Mouse (Mus musculus): Measurements from ENCODE around the gene Dzip1l. TPM values are rescaled to one million over a fixed set of nuclear protein-coding genes. Genes with fewer than 3 reads are reported as not detected.
A peak's percentile ranks its signal among the peaks of the same experiment; 100 is the strongest.

The Dzip1l gene
- polyA plus RNA-seq, 1 experiment from 2014 or later, result 7.2 TPM

DNA sequence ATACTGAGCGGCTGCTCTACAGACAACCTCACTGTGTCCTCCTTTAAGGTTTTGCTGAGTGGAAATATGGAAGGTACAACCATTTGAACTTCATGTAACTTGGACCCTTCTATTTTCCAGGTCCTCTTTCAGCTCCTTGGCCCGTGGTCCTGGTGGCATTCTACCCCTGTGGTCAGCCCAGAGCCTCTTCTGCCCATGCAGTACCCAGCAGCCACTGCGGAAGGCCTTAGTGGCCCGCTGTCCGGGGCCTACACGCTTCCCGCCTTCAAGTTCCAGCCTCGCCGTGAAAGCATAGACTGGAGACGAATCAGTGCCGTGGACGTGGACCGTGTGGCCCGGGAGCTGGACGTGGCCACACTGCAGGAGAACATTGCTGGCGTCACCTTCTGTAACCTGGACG, 7.9 kb downstream of the Dzip1l start:
- Histone ChIP-seq H3K9ac (ENCODE audit: low read length) (no peak overlapping the region), H3K36me3 (ENCODE audit: control insufficient read depth, insufficient read depth, low read length) (peaks cover 35% of the 10 kb centered on the region), H3K27ac (ENCODE audit: low read depth, low read length) (no peak overlapping the region), H3K9me3 (replicated peaks; ENCODE audit: control insufficient read depth, low read length) (no peaks in the 10 kb centered on the region), H3K4me1 (ENCODE audit: control insufficient read depth, insufficient read depth, low read length) (peaks cover 4% of the 10 kb centered on the region), H3K27me3 (replicated peaks; ENCODE audit: control insufficient read depth, insufficient read depth, low read length) (no peaks in the 10 kb centered on the region), H3K4me2 (ENCODE audit: low read length) (no peak overlapping the region), H3K4me3 (ENCODE audit: low read depth, low read length) (no peak overlapping the region)
- DNase-seq (ENCODE audit: low spot score), result no peak
- no peak for ATAC-seq
- WGBS, result 96% methylated on average over 17 of the region's 17 CpGs

DNA sequence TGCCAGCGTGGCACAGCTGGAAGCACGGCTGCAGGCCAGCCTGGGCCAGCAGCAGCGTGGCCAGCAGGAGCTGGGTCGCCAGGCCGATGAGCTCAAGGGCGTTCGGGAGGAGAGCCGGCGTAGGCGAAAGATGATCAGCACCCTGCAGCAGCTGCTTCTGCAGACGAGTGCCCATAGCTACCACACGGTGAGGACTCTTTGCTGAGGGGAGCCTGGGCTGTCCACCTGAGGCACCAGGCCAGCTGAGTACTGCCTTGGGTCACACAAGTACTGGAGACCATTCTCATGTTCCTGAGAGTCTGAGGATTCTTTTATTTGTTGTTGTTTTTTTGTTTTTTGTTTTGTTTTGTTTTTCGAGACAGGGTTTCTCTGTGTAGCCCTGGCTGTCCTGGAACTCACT, 8.4 kb downstream of the Dzip1l start:
- ATAC-seq (no peak), DNase-seq (ENCODE audit: low spot score) (no peak)
- H3K9me3 ChIP-seq (replicated peaks; ENCODE audit: control insufficient read depth, low read length), result no peaks in the 10 kb centered on the region
- H3K27me3 ChIP-seq (replicated peaks; ENCODE audit: control insufficient read depth, insufficient read depth, low read length), result no peaks in the 10 kb centered on the region
- no peak overlapping the region for H3K9ac ChIP-seq (ENCODE audit: low read length)
- WGBS, result 94% methylated on average over 13 of the region's 13 CpGs
- no peak overlapping the region for H3K27ac ChIP-seq (ENCODE audit: low read depth, low read length)
- H3K4me2 ChIP-seq (ENCODE audit: low read length), result no peak overlapping the region
- H3K4me3 ChIP-seq (ENCODE audit: low read depth, low read length), result no peak overlapping the region
- H3K36me3 ChIP-seq (ENCODE audit: control insufficient read depth, insufficient read depth, low read length), result peaks cover 35% of the 10 kb centered on the region
- no peaks in the 10 kb centered on the region for H3K4me1 ChIP-seq (ENCODE audit: control insufficient read depth, insufficient read depth, low read length)

DNA sequence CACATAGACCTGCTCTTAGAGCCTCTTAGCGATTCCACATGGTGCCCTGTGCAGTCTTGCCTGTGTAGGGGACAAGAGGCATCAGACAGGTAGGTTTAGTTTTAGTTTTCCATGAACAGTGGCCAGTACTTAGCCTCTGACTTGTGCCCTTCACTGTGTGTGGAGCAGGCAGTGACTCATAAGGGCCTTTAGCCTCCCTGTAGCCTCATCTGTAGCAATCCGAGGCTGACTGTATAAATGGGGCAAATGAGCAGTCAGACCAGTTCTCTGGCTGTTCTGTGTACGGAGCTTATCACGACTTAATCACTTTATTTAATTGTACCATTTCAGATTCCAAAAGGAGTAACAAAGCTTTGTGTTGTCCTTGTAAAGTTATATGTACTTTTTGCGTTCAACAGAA, 10.7 kb downstream of the Dzip1l start:
- Histone ChIP-seq H3K4me3 (ENCODE audit: low read depth, low read length) (no peak overlapping the region), H3K4me1 (ENCODE audit: control insufficient read depth, insufficient read depth, low read length) (no peaks in the 10 kb centered on the region), H3K9ac (ENCODE audit: low read length) (no peak overlapping the region), H3K27ac (ENCODE audit: low read depth, low read length) (no peak overlapping the region), H3K27me3 (replicated peaks; ENCODE audit: control insufficient read depth, insufficient read depth, low read length) (no peaks in the 10 kb centered on the region), H3K9me3 (replicated peaks; ENCODE audit: control insufficient read depth, low read length) (no peaks in the 10 kb centered on the region), H3K4me2 (ENCODE audit: low read length) (no peak overlapping the region), H3K36me3 (ENCODE audit: control insufficient read depth, insufficient read depth, low read length) (peaks cover 44% of the 10 kb centered on the region)
- ATAC-seq, result no peak
- no peak for DNase-seq (ENCODE audit: low spot score)
- 85% methylated on average over 5 of the region's 5 CpGs for WGBS

DNA sequence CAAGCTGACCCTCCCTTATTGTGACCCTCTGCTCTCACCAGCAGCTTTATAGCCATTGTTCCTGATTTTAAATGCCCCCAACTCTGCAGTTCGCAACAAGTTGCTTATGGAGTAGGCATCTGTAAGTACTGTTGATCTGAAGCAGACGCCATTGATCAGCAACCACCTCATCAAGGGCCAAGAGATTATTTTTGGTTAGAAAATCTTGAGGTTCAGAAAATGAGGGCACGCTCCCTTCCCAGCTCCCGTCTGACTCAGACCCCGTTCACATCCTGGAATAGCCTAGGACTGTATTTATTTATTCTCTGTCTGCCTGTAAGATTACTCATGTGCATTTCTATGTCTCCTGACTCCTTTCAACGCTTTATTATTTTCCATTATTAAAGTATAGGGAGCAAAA, 16.1 kb downstream of the Dzip1l start:
- H3K27ac ChIP-seq (ENCODE audit: low read depth, low read length), result no peak overlapping the region
- H3K4me1 ChIP-seq (ENCODE audit: control insufficient read depth, insufficient read depth, low read length), result no peaks in the 10 kb centered on the region
- no peak overlapping the region for H3K4me2 ChIP-seq (ENCODE audit: low read length)
- ATAC-seq (no peak), DNase-seq (ENCODE audit: low spot score) (no peak)
- peaks cover 55% of the 10 kb centered on the region for H3K36me3 ChIP-seq (ENCODE audit: control insufficient read depth, insufficient read depth, low read length)
- no peak overlapping the region for H3K9ac ChIP-seq (ENCODE audit: low read length)
- H3K27me3 ChIP-seq (replicated peaks; ENCODE audit: control insufficient read depth, insufficient read depth, low read length), result no peaks in the 10 kb centered on the region
- no peak overlapping the region for H3K4me3 ChIP-seq (ENCODE audit: low read depth, low read length)
- H3K9me3 ChIP-seq (replicated peaks; ENCODE audit: control insufficient read depth, low read length), result no peaks in the 10 kb centered on the region
- 91% methylated on average over 6 of the region's 6 CpGs for WGBS

DNA sequence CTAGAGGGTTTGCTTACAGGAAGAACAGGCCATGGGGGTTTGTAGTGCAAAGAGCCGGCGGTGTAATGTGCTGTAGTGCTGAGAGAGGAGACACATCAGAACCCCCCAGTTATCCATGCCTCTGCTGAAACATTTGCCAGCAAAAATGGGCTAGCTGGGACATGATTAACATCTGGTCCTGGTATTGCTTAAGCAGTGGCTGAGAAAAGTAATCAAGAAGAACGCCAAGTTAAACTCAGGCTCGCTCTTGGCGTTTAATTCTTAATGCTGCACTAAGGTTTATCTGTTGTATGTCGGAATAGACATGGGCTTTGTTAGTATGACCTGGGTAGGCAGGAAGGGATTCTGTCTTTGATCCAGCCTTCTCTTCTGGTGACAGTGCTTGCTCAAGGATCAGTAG, 16.8 kb downstream of the Dzip1l start:
- Histone ChIP-seq H3K9me3 (replicated peaks; ENCODE audit: control insufficient read depth, low read length) (no peaks in the 10 kb centered on the region), H3K27me3 (replicated peaks; ENCODE audit: control insufficient read depth, insufficient read depth, low read length) (no peaks in the 10 kb centered on the region), H3K4me1 (ENCODE audit: control insufficient read depth, insufficient read depth, low read length) (no peaks in the 10 kb centered on the region), H3K27ac (ENCODE audit: low read depth, low read length) (no peak overlapping the region), H3K4me3 (ENCODE audit: low read depth, low read length) (no peak overlapping the region), H3K36me3 (ENCODE audit: control insufficient read depth, insufficient read depth, low read length) (peaks cover 58% of the 10 kb centered on the region), H3K4me2 (ENCODE audit: low read length) (no peak overlapping the region), H3K9ac (ENCODE audit: low read length) (no peak overlapping the region)
- 96% methylated on average over 6 of the region's 6 CpGs for WGBS
- ATAC-seq (no peak), DNase-seq (ENCODE audit: low spot score) (no peak)

DNA sequence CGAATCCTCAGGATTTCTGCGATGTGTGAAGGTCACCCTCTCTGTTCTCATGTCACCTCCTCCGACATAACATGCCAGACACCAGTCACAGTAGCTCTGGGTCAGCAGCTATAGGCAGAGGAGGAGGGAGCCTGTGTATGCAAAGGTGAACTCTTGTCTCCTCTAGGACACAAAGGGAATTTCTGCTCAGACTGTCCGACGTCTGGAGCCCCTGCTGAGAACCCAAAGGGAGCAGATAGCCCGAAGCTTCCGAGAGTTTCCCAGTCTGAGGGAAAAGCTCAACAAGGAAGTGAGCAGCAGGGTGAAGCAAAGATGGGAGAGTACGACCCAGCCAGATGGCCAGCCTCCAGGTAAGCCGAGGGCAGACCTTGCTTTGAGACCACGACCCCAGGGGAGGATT, 31.5 kb downstream of the Dzip1l start:
- no peaks in the 10 kb centered on the region for H3K9me3 ChIP-seq (replicated peaks; ENCODE audit: control insufficient read depth, low read length)
- no peak overlapping the region for H3K27ac ChIP-seq (ENCODE audit: low read depth, low read length)
- 77% methylated on average over 10 of the region's 10 CpGs for WGBS
- no peak for DNase-seq (ENCODE audit: low spot score)
- no peak overlapping the region for H3K9ac ChIP-seq (ENCODE audit: low read length)
- no peaks in the 10 kb centered on the region for H3K4me1 ChIP-seq (ENCODE audit: control insufficient read depth, insufficient read depth, low read length)
- H3K36me3 ChIP-seq (ENCODE audit: control insufficient read depth, insufficient read depth, low read length), result peaks cover 36% of the 10 kb centered on the region
- ATAC-seq, result no peak
- no peak overlapping the region for H3K4me3 ChIP-seq (ENCODE audit: low read depth, low read length)
- no peak overlapping the region for H3K4me2 ChIP-seq (ENCODE audit: low read length)
- H3K27me3 ChIP-seq (replicated peaks; ENCODE audit: control insufficient read depth, insufficient read depth, low read length), result no peaks in the 10 kb centered on the region

DNA sequence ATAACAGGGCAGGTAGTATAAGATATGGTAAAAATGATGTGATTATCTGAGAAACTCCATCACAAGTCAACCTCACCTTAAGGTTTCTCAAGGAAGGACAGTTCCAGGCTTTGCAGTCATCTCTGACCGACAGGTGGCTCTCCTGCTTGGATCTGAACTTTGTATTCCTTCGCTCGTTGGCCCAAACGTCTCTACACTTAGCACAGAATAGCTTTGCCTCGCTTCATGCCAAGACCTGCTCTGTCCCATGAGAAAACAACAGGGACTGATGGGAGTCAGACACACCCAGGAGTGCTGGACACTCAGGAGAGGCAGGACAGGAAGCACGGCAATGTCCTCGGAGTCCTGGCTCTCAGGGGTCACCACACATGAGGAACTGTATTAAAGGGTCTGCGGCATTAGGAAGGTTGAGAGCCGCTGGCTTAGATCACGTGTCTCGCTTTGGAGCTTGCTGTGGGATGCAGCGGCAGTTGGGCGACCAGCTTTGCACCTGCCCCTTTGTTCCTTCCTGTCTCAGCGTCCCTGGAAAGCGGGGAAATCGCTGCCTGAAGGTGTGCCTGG, 32.4 kb downstream of the Dzip1l start:
- DNase-seq (ENCODE audit: low spot score), result no peak
- H3K27me3 ChIP-seq (replicated peaks; ENCODE audit: control insufficient read depth, insufficient read depth, low read length), result no peaks in the 10 kb centered on the region
- no peaks in the 10 kb centered on the region for H3K4me1 ChIP-seq (ENCODE audit: control insufficient read depth, insufficient read depth, low read length)
- H3K9me3 ChIP-seq (replicated peaks; ENCODE audit: control insufficient read depth, low read length), result no peaks in the 10 kb centered on the region
- H3K36me3 ChIP-seq (ENCODE audit: control insufficient read depth, insufficient read depth, low read length), result peaks cover 31% of the 10 kb centered on the region
- H3K9ac ChIP-seq (ENCODE audit: low read length), result no peak overlapping the region
- no peak overlapping the region for H3K4me3 ChIP-seq (ENCODE audit: low read depth, low read length)
- no peak overlapping the region for H3K27ac ChIP-seq (ENCODE audit: low read depth, low read length)
- 0 out of 2 replicates have a peak, but pooled peaks have one; percentile 18 for ATAC-seq
- H3K4me2 ChIP-seq (ENCODE audit: low read length), result no peak overlapping the region
- WGBS, result 81% methylated on average over 16 of the region's 16 CpGs

DNA sequence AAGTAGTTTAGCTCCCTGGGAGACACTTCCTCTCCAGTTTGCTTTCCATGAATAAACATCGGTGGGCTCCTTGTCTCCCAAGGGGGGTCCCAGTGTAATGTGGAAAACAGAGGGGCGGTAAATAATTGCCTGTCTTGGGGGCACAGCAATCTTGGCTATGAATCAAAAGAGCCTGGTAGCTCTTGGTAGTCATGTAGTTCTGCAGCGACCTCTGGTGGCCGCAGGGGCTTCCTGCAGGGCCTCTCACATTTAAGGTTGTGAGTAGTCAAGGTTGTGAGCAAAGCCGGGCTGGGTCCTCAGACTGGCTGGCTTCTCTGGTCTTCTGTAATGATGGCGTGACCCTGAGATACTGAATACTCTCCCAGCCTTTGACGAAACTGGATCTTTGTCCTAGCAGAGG, 33.1 kb downstream of the Dzip1l start:
- Histone ChIP-seq H3K4me1 (ENCODE audit: control insufficient read depth, insufficient read depth, low read length) (no peaks in the 10 kb centered on the region), H3K27ac (ENCODE audit: low read depth, low read length) (no peak overlapping the region), H3K9ac (ENCODE audit: low read length) (no peak overlapping the region), H3K36me3 (ENCODE audit: control insufficient read depth, insufficient read depth, low read length) (peaks cover 36% of the 10 kb centered on the region), H3K4me2 (ENCODE audit: low read length) (no peak overlapping the region), H3K4me3 (ENCODE audit: low read depth, low read length) (no peak overlapping the region), H3K9me3 (replicated peaks; ENCODE audit: control insufficient read depth, low read length) (no peaks in the 10 kb centered on the region), H3K27me3 (replicated peaks; ENCODE audit: control insufficient read depth, insufficient read depth, low read length) (no peaks in the 10 kb centered on the region)
- 22% methylated on average over 7 of the region's 7 CpGs for WGBS
- ATAC-seq, result peak; percentile 70
- DNase-seq (ENCODE audit: low spot score), result peak; percentile 91

DNA sequence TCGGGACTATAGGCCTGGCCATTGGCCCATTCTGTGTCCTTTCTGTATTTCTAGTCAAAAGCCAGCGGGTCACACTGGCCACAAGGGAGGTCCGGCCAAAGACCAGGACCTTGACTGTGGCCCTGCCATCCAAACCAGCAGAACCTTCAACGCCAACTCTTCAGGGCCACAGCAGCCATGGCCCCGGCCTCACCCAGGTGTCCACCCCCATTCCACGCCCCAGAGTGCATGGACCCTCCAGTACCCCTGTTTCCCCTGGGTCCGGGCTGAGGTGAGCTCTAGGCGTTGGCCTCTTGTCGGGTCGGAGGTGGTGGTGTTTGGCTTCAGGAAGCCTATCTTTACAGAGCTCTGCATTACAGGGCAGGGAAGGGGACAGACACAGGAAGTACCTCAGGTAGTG, 33.6 kb downstream of the Dzip1l start:
- Histone ChIP-seq H3K27ac (ENCODE audit: low read depth, low read length) (no peak overlapping the region), H3K4me1 (ENCODE audit: control insufficient read depth, insufficient read depth, low read length) (no peaks in the 10 kb centered on the region), H3K4me2 (ENCODE audit: low read length) (no peak overlapping the region), H3K9ac (ENCODE audit: low read length) (no peak overlapping the region), H3K9me3 (replicated peaks; ENCODE audit: control insufficient read depth, low read length) (no peaks in the 10 kb centered on the region), H3K36me3 (ENCODE audit: control insufficient read depth, insufficient read depth, low read length) (peaks cover 38% of the 10 kb centered on the region), H3K27me3 (replicated peaks; ENCODE audit: control insufficient read depth, insufficient read depth, low read length) (no peaks in the 10 kb centered on the region), H3K4me3 (ENCODE audit: low read depth, low read length) (no peak overlapping the region)
- ATAC-seq (peak; percentile 15; the same call in 1 of the 2 replicates), DNase-seq (ENCODE audit: low spot score) (no peak)
- 93% methylated on average over 10 of the region's 10 CpGs for WGBS

Measured in forebrain, embryonic 14.5 days (tissue).